Mouse (Mus musculus): Measurements from ENCODE around the gene Tomm5. TPM values are rescaled to one million over a fixed set of nuclear protein-coding genes. Genes with fewer than 3 reads are reported as not detected.

Tomm5 gene
- polyA plus RNA-seq, 1 experiment from 2014 or later: 347 TPM

GRCm38 (mm10) chr4:45134471-45134870, 26.6 kb upstream of the Tomm5 start:
- no peak overlapping the region for H3K4me3 ChIP-seq (replicated peaks; ENCODE audit: low read depth, low read length)
- WGBS: 70% methylated on average over 8 of the region's 8 CpGs
- H3K9ac ChIP-seq (ENCODE audit: low read depth, low read length): no peak overlapping the region
- no peak overlapping the region for H3K4me2 ChIP-seq (ENCODE audit: low read length)
- H3K27ac ChIP-seq: no peak overlapping the region
- no peaks in the 10 kb centered on the region for H3K36me3 ChIP-seq (ENCODE audit: insufficient read depth, low read length)
- no peaks in the 10 kb centered on the region for H3K4me1 ChIP-seq (replicated peaks; ENCODE audit: insufficient read depth, low read length)
- ATAC-seq (replicated peaks; ENCODE audit: low FRiP score, low read depth) (no peak), DNase-seq (ENCODE audit: low spot score) (peak; percentile 28)
- no peak for TF ChIP-seq CTCF (IDR thresholded peaks at IDR 0.05; ENCODE audit: low read depth)
- no peaks in the 10 kb centered on the region for H3K9me3 ChIP-seq (replicated peaks; ENCODE audit: low read length)
- H3K27me3 ChIP-seq (ENCODE audit: insufficient read depth, low read length): no peaks in the 10 kb centered on the region

GRCm38 (mm10) chr4:45131021-45131420, 23.1 kb upstream of the Tomm5 start:
- H3K27me3 ChIP-seq (ENCODE audit: insufficient read depth, low read length): no peaks in the 10 kb centered on the region
- ATAC-seq (replicated peaks; ENCODE audit: low FRiP score, low read depth) (no peak), DNase-seq (ENCODE audit: low spot score) (no peak)
- H3K27ac ChIP-seq: no peak overlapping the region
- H3K4me1 ChIP-seq (replicated peaks; ENCODE audit: insufficient read depth, low read length): no peaks in the 10 kb centered on the region
- H3K4me3 ChIP-seq (replicated peaks; ENCODE audit: low read depth, low read length): no peak overlapping the region
- H3K36me3 ChIP-seq (ENCODE audit: insufficient read depth, low read length): no peaks in the 10 kb centered on the region
- H3K9ac ChIP-seq (ENCODE audit: low read depth, low read length): no peak overlapping the region
- no peaks in the 10 kb centered on the region for H3K9me3 ChIP-seq (replicated peaks; ENCODE audit: low read length)
- no peak for TF ChIP-seq CTCF (IDR thresholded peaks at IDR 0.05; ENCODE audit: low read depth)
- H3K4me2 ChIP-seq (ENCODE audit: low read length): no peak overlapping the region
- WGBS: 69% methylated on average over 4 of the region's 4 CpGs

GRCm38 (mm10) chr4:45121311-45121710, 13.4 kb upstream of the Tomm5 start:
- H3K27me3 ChIP-seq (ENCODE audit: insufficient read depth, low read length): no peaks in the 10 kb centered on the region
- no peak overlapping the region for H3K27ac ChIP-seq
- no peak for DNase-seq (ENCODE audit: low spot score)
- H3K9me3 ChIP-seq (replicated peaks; ENCODE audit: low read length): no peaks in the 10 kb centered on the region
- TF ChIP-seq CTCF (IDR thresholded peaks at IDR 0.05; ENCODE audit: low read depth): no peak
- no peak overlapping the region for H3K4me2 ChIP-seq (ENCODE audit: low read length)
- H3K36me3 ChIP-seq (ENCODE audit: insufficient read depth, low read length): no peaks in the 10 kb centered on the region
- no peak overlapping the region for H3K4me3 ChIP-seq (replicated peaks; ENCODE audit: low read depth, low read length)
- WGBS: 86% methylated on average over 11 of the region's 11 CpGs
- no peaks in the 10 kb centered on the region for H3K4me1 ChIP-seq (replicated peaks; ENCODE audit: insufficient read depth, low read length)
- ATAC-seq (replicated peaks; ENCODE audit: low FRiP score, low read depth): no peak
- H3K9ac ChIP-seq (ENCODE audit: low read depth, low read length): no peak overlapping the region

- H3K9me3 ChIP-seq (replicated peaks; ENCODE audit: low read length): no peaks in the 10 kb centered on the region
- no peak for TF ChIP-seq CTCF (IDR thresholded peaks at IDR 0.05; ENCODE audit: low read depth)
- ATAC-seq (replicated peaks; ENCODE audit: low FRiP score, low read depth): no peak
- peaks cover 10% of the 10 kb centered on the region for H3K4me1 ChIP-seq (replicated peaks; ENCODE audit: insufficient read depth, low read length)
- no peaks in the 10 kb centered on the region for H3K27me3 ChIP-seq (ENCODE audit: insufficient read depth, low read length)
- H3K4me2 ChIP-seq (ENCODE audit: low read length): peak overlapping the region; percentile 81; the same call in 1 of the 2 replicates
- no peak overlapping the region for H3K27ac ChIP-seq
- no peak overlapping the region for H3K9ac ChIP-seq (ENCODE audit: low read depth, low read length)
- no peak overlapping the region for H3K4me3 ChIP-seq (replicated peaks; ENCODE audit: low read depth, low read length)
- WGBS: 58% methylated on average over 8 of the region's 8 CpGs
- H3K36me3 ChIP-seq (ENCODE audit: insufficient read depth, low read length): peaks cover 12% of the 10 kb centered on the region; the same call in 1 of the 2 replicates
- DNase-seq (ENCODE audit: low spot score): no peak
Observed at GRCm38 (mm10) chr4:45108456-45109110, 669 bp upstream of the Tomm5 start.

GRCm38 (mm10) chr4:45107066-45107465, 848 bp downstream of the Tomm5 start:
- no peak for TF ChIP-seq CTCF (IDR thresholded peaks at IDR 0.05; ENCODE audit: low read depth)
- peak; percentile 29 for DNase-seq (ENCODE audit: low spot score)
- Histone ChIP-seq H3K27ac (peak overlapping the region; percentile 81), H3K27me3 (ENCODE audit: insufficient read depth, low read length) (no peaks in the 10 kb centered on the region), H3K9me3 (replicated peaks; ENCODE audit: low read length) (no peaks in the 10 kb centered on the region), H3K36me3 (ENCODE audit: insufficient read depth, low read length) (peaks cover 23% of the 10 kb centered on the region; the same call in 1 of the 2 replicates), H3K4me1 (replicated peaks; ENCODE audit: insufficient read depth, low read length) (peaks cover 10% of the 10 kb centered on the region), H3K9ac (ENCODE audit: low read depth, low read length) (peak overlapping the region; percentile 92), H3K4me3 (replicated peaks; ENCODE audit: low read depth, low read length) (peak overlapping the region; percentile 90), H3K4me2 (ENCODE audit: low read length) (peak overlapping the region; percentile 81)
- WGBS: 7% methylated on average over 4 of the region's 4 CpGs
- ATAC-seq (replicated peaks; ENCODE audit: low FRiP score, low read depth): peak; percentile 64

GRCm38 (mm10) chr4:45106409-45106808, 1.5 kb downstream of the Tomm5 start:
- Histone ChIP-seq H3K4me3 (replicated peaks; ENCODE audit: low read depth, low read length) (no peak overlapping the region), H3K4me2 (ENCODE audit: low read length) (peak overlapping the region; percentile 81), H3K9me3 (replicated peaks; ENCODE audit: low read length) (no peaks in the 10 kb centered on the region), H3K9ac (ENCODE audit: low read depth, low read length) (no peak overlapping the region), H3K36me3 (ENCODE audit: insufficient read depth, low read length) (peaks cover 27% of the 10 kb centered on the region; the same call in 1 of the 2 replicates), H3K27me3 (ENCODE audit: insufficient read depth, low read length) (no peaks in the 10 kb centered on the region), H3K4me1 (replicated peaks; ENCODE audit: insufficient read depth, low read length) (peaks cover 10% of the 10 kb centered on the region), H3K27ac (no peak overlapping the region)
- no peak for DNase-seq (ENCODE audit: low spot score)
- peak; percentile 26; the same call in 1 of the 2 replicates for TF ChIP-seq CTCF (IDR thresholded peaks at IDR 0.05; ENCODE audit: low read depth)
- WGBS: 75% methylated on average over 5 of the region's 5 CpGs
- no peak for ATAC-seq (replicated peaks; ENCODE audit: low FRiP score, low read depth)
